In the genomic region with DNA sequence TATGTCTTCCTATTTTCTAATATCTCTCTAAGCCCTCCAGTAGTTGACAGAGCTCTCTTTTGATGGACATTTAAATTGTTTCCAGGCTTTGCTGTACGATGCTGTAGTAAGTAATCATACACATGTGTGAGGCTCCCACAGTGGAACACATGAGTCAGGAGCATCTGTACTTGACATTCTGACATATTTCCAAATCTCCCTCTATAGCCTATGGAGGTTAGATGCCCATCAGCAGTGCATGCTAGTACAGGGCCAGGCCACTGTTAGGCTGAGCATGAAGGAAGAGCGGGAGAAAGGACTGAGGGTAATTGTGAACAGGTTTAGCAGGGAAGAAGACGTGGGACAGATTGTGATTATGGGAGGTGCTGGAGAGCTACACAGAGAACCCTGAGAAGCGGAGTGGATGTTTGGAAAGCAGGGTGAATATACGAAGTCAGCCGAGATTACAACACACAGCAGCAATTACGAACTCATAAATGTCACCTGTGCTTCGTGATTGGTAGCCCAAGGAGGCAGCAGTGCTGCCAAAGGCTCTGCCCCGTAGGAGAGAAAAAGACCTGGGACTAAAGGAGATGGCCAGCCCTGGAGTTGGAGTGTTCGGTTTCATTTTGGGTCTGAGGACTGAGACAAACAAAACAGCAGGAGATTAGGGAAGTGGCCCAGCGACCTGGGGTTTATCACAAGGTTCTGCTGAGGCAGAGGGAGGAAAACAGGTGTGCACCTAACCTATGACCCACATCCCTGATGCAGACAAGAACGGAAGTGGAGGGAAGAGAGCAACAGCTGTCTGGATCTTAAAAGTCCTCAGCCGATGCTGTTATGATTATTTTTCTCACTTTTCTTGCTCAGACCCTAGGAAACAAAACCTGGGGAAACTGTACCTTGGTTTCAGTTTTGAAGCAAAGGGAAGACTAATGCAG, we compare ENCODE assay signal across 13 mouse cellular contexts. TPM values are rescaled to one million over a fixed set of nuclear protein-coding genes. Genes with fewer than 3 reads are reported as not detected.
A peak's percentile ranks its signal among the peaks of the same experiment; 100 is the strongest.
DNase-seq lines count a peak whose midpoint lies in the region; ATAC-seq and TF ChIP-seq lines count a peak whose summit lies in the region.
"Had no signal": no experiment of that assay in that cellular context is flagged by ENCODE, and none has a peak within 500 bp of the region (broad histone marks: within the 10 kb centered on the region; RNA-seq: fewer than 3 reads in every experiment).

No protein-coding gene starts in this region.

- DNase-seq in midbrain, embryonic 11.5 days (ENCODE audit: low spot score, missing footprints): peak; percentile 59
- DNase-seq in midbrain, postnatal 0 days (ENCODE audit: low spot score): no peak
- DNase-seq in intestine, embryonic 14.5 days (ENCODE audit: low spot score): no peak
- peak; percentile 55 for DNase-seq in thymus, postnatal 4 days
- DNase-seq in c-Kit-positive CD71-positive TER-119-positive erythroid progenitor cells, embryonic 14.5 days (ENCODE audit: low spot score): no peak
- DNase-seq in urinary bladder, adult 2 months (ENCODE audit: low spot score): no peak
- no peak for DNase-seq in hindbrain, embryonic 11.5 days (ENCODE audit: low spot score)
- DNase-seq: cerebellum, adult 8-10 months; heart, adult 2 months; lung, adult 2 months had no signal

- H3K4me1 ChIP-seq in midbrain, embryonic 11.5 days (ENCODE audit: control insufficient read depth, insufficient read depth, low read length): no peaks in the 10 kb centered on the region
- H3K4me1 ChIP-seq in midbrain, postnatal 0 days (ENCODE audit: insufficient read depth, low read length): no peaks in the 10 kb centered on the region
- no peaks in the 10 kb centered on the region for H3K4me1 ChIP-seq in intestine, embryonic 14.5 days (replicated peaks; ENCODE audit: control insufficient read depth, insufficient read depth, low read length)
- peaks cover 17% of the 10 kb centered on the region; the same call in 1 of the 2 replicates for H3K4me1 ChIP-seq in small intestine, adult 2 months (ENCODE audit: control insufficient read depth, insufficient read depth, insufficient read length, low read length)
- no peaks in the 10 kb centered on the region for H3K4me1 ChIP-seq in hindbrain, embryonic 11.5 days (replicated peaks; ENCODE audit: control insufficient read depth, insufficient read depth, low read length)

- WGBS in midbrain, embryonic 11.5 days: 71% methylated on average over 13 of the region's 13 CpGs
- WGBS in midbrain, postnatal 0 days: 74% methylated on average over 13 of the region's 13 CpGs
- WGBS in intestine, embryonic 14.5 days: 43% methylated on average over 13 of the region's 13 CpGs
- 17% methylated on average over 13 of the region's 13 CpGs for WGBS in small intestine, adult 2 months
- 65% methylated on average over 13 of the region's 13 CpGs for WGBS in hindbrain, embryonic 11.5 days

- no peaks in the 10 kb centered on the region for H3K9me3 ChIP-seq in midbrain, embryonic 11.5 days (ENCODE audit: control insufficient read depth, low read length)
- H3K9me3 ChIP-seq in midbrain, postnatal 0 days (ENCODE audit: low read length): no peaks in the 10 kb centered on the region
- no peaks in the 10 kb centered on the region for H3K9me3 ChIP-seq in intestine, embryonic 14.5 days (ENCODE audit: control insufficient read depth, low read length)
- H3K9me3 ChIP-seq in hindbrain, embryonic 11.5 days (ENCODE audit: control insufficient read depth, low read length): no peaks in the 10 kb centered on the region
- H3K9me3 ChIP-seq: hindbrain, embryonic 12.5 days had no signal

- no peaks in the 10 kb centered on the region for H3K36me3 ChIP-seq in midbrain, embryonic 11.5 days (ENCODE audit: control insufficient read depth, insufficient read depth, low read length)
- H3K36me3 ChIP-seq in midbrain, postnatal 0 days (ENCODE audit: insufficient read depth, low read length): no peaks in the 10 kb centered on the region
- 0 out of 2 replicates have a peak, but pooled peaks cover 7% of the 10 kb centered on the region for H3K36me3 ChIP-seq in intestine, embryonic 14.5 days (ENCODE audit: control insufficient read depth, insufficient read depth, low read length)
- peaks cover 8% of the 10 kb centered on the region for H3K36me3 ChIP-seq in small intestine, adult 2 months (ENCODE audit: control insufficient read depth, insufficient read depth, low read length)
- no peaks in the 10 kb centered on the region for H3K36me3 ChIP-seq in hindbrain, embryonic 11.5 days (ENCODE audit: control insufficient read depth, insufficient read depth, low read length)
- H3K36me3 ChIP-seq: hindbrain, embryonic 12.5 days had no signal

- TF ChIP-seq POLR2A in small intestine, adult 2 months (IDR thresholded peaks at IDR 0.05; ENCODE audit: low read depth, low read length): no peak

- TF ChIP-seq CTCF in midbrain, postnatal 0 days (IDR thresholded peaks at IDR 0.05): no peak
- TF ChIP-seq CTCF in small intestine, adult 2 months (IDR thresholded peaks at IDR 0.05; ENCODE audit: extremely low read depth, insufficient read length, insufficient replicate concordance, low read depth, low read length): no peak

- H3K27me3 ChIP-seq in midbrain, embryonic 11.5 days (ENCODE audit: control insufficient read depth, insufficient read depth, low read length): no peaks in the 10 kb centered on the region
- no peaks in the 10 kb centered on the region for H3K27me3 ChIP-seq in midbrain, postnatal 0 days (ENCODE audit: insufficient read depth, low read length)
- no peaks in the 10 kb centered on the region for H3K27me3 ChIP-seq in intestine, embryonic 14.5 days (replicated peaks; ENCODE audit: control insufficient read depth, insufficient read depth, low read length)
- H3K27me3 ChIP-seq in small intestine, adult 2 months (ENCODE audit: control insufficient read depth, insufficient read depth, low read length): no peaks in the 10 kb centered on the region
- no peaks in the 10 kb centered on the region for H3K27me3 ChIP-seq in hindbrain, embryonic 11.5 days (ENCODE audit: control insufficient read depth, insufficient read depth, low read length)

- H3K9ac ChIP-seq in midbrain, embryonic 11.5 days (ENCODE audit: low read length): no peak overlapping the region
- H3K9ac ChIP-seq in midbrain, postnatal 0 days (replicated peaks; ENCODE audit: low read length, poor library complexity, severe bottlenecking): no peak overlapping the region
- H3K9ac ChIP-seq in intestine, embryonic 14.5 days (ENCODE audit: low read length): no peak overlapping the region
- no peak overlapping the region for H3K9ac ChIP-seq in hindbrain, embryonic 11.5 days (ENCODE audit: low read depth, low read length)
- H3K9ac ChIP-seq: hindbrain, embryonic 12.5 days had no signal

- H3K4me3 ChIP-seq in midbrain, embryonic 11.5 days (ENCODE audit: low read depth, low read length): no peak overlapping the region
- no peak overlapping the region for H3K4me3 ChIP-seq in midbrain, postnatal 0 days (ENCODE audit: low read depth, low read length)
- H3K4me3 ChIP-seq in intestine, embryonic 14.5 days (ENCODE audit: low read depth, low read length): no peak overlapping the region
- H3K4me3 ChIP-seq in small intestine, adult 2 months (ENCODE audit: low read depth, low read length): no peak overlapping the region
- H3K4me3 ChIP-seq in hindbrain, embryonic 11.5 days (ENCODE audit: low read depth, low read length): no peak overlapping the region
- H3K4me3 ChIP-seq: heart, adult 2 months; hindbrain, embryonic 12.5 days had no signal

- no peak for ATAC-seq in midbrain, embryonic 11.5 days (ENCODE audit: low FRiP score)
- ATAC-seq in midbrain, postnatal 0 days (ENCODE audit: low FRiP score): no peak
- 0 out of 2 replicates have a peak, but pooled peaks have one; percentile 28 for ATAC-seq in intestine, embryonic 14.5 days (replicated peaks; ENCODE audit: low FRiP score, low TSS enrichment, low read depth)
- ATAC-seq in hindbrain, embryonic 11.5 days (ENCODE audit: low FRiP score): no peak

- H3K27ac ChIP-seq in midbrain, embryonic 11.5 days (ENCODE audit: low read depth, low read length): no peak overlapping the region
- H3K27ac ChIP-seq in midbrain, postnatal 0 days (ENCODE audit: low read depth, low read length): no peak overlapping the region
- H3K27ac ChIP-seq in intestine, embryonic 14.5 days (ENCODE audit: low read depth): no peak overlapping the region
- peak overlapping the region; percentile 39 for H3K27ac ChIP-seq in small intestine, adult 2 months (ENCODE audit: insufficient read depth, low read depth, low read length)
- H3K27ac ChIP-seq in hindbrain, embryonic 11.5 days (ENCODE audit: low read depth, low read length): no peak overlapping the region
- H3K27ac ChIP-seq: heart, adult 2 months; hindbrain, embryonic 12.5 days had no signal

- H3K4me2 ChIP-seq in midbrain, embryonic 11.5 days: no peak overlapping the region
- H3K4me2 ChIP-seq in midbrain, postnatal 0 days (ENCODE audit: low read depth, low read length, poor library complexity, severe bottlenecking): no peak overlapping the region
- H3K4me2 ChIP-seq in intestine, embryonic 14.5 days (ENCODE audit: low read length): no peak overlapping the region
- no peak overlapping the region for H3K4me2 ChIP-seq in hindbrain, embryonic 11.5 days (replicated peaks; ENCODE audit: low read depth, low read length)
- H3K4me2 ChIP-seq: hindbrain, embryonic 12.5 days had no signal

RNA-seq across cellular contexts. Expression of a gene that starts 55.1 kb away (rescaled TPM):
- 0.56 TPM in 1 of 2 replicates, not detected in the other for polyA plus RNA-seq in midbrain, embryonic 11.5 days (2014; fragmentation: Nextera tagmentation; extraction: Ambion mirVana)
- total RNA-seq in midbrain, postnatal 0 days (2014; rRNA removed): not detected in 2 replicates
- 0.47 and 0.60 TPM in 2 replicates for polyA plus RNA-seq in midbrain, postnatal 0 days (2015; fragmentation: Nextera tagmentation; extraction: Ambion mirVana)
- 0.31 and 0.40 TPM in 2 replicates for polyA plus RNA-seq in intestine, embryonic 14.5 days (2014; fragmentation: Nextera tagmentation; extraction: Ambion mirVana)
- polyA plus RNA-seq in small intestine, adult 2 months (2012; rRNA removed): not detected in 2 replicates
- polyA plus RNA-seq in urinary bladder, adult 2 months (2012; rRNA removed): 0.13 TPM in 1 of 2 replicates, not detected in the other
- polyA plus RNA-seq in hindbrain, embryonic 11.5 days (2014; fragmentation: Nextera tagmentation; extraction: Ambion mirVana): 0.14 and 0.24 TPM in 2 replicates
- total RNA-seq: heart, adult 2 months; left cerebral cortex, adult 18-20 months had no signal
- polyA plus RNA-seq: lung, adult 2 months had no signal

Comparison
In these comparisons a context has a peak if more than half of its experiments do, and no peak if none do; other contexts are left out.
1. DNase-seq: peak in midbrain, embryonic 11.5 days (single experiment) and thymus, postnatal 4 days (single experiment); none in midbrain, postnatal 0 days (single experiment), intestine, embryonic 14.5 days (single experiment), c-Kit-positive CD71-positive TER-119-positive erythroid progenitor cells, embryonic 14.5 days (single experiment), urinary bladder, adult 2 months (single experiment) and hindbrain, embryonic 11.5 days (single experiment).